Mouse (Mus musculus) liver, postnatal 0 days (tissue): ENCODE data around the gene Dnajb14.

Experiments
- CTCF ChIP-seq: sonication (generic); IDR thresholded peaks from 2 replicates; pipeline ENCODE4 v1.5.1; 2016; ENCODE audit warnings: antibody characterized with exemption, low read depth
- EP300 ChIP-seq: IDR thresholded peaks from 2 replicates; pipeline ENCODE4 v1.6.1; 2016; ENCODE audit warnings: antibody characterized with exemption, low read depth, mild to moderate bottlenecking

- TF ChIP-seq CTCF, result no peak
- TF ChIP-seq EP300, result no peak
Measured at GRCm38 (mm10) chr3:137867133-137867436, 390 bp upstream of the Dnajb14 start.
